Mouse (Mus musculus): ENCODE data around the gene Myt1l. TPM values are rescaled to one million over a fixed set of nuclear protein-coding genes. Genes with fewer than 3 reads are reported as not detected.
A peak's percentile ranks its signal among the peaks of the same experiment; 100 is the strongest.

Myt1l gene
- total and polyA plus RNA-seq, 2 experiments = not detected

DNA sequence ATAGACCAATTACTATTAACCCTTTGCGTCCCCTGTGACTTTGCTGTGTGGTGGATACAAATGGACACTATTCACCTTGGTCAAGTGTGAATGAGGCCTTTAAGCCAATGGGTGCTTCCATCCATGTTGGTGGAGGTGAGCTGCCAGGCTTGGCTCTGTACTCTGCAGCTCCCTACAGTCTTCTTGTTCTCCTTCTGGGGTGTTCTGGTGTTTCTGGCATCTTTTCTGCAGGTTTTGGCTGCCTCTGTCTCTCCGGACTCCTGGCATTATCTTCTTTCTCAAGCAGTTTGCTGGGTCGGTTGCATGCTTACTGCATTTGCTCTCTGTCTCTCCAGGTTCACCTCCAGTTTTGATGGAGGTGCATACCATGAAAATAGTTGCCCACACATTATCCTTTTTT, 416.5 kb downstream of the Myt1l start:
- no peak overlapping the region for H3K9ac ChIP-seq (ENCODE audit: low read depth, low read length)
- no peak overlapping the region for H3K4me3 ChIP-seq (ENCODE audit: insufficient read depth, low read depth, low read length)
- no peaks in the 10 kb centered on the region for H3K79me2 ChIP-seq (ENCODE audit: control insufficient read depth, insufficient read depth, low read length)
- no peaks in the 10 kb centered on the region for H3K27me3 ChIP-seq (ENCODE audit: control insufficient read depth, insufficient read depth, low read length)
- no peak for TF ChIP-seq CTCF (IDR thresholded peaks at IDR 0.05; ENCODE audit: low read depth, low read length)
- TF ChIP-seq POLR2A (IDR thresholded peaks at IDR 0.05; ENCODE audit: extremely low read depth, insufficient read depth, low read length) = no peak
- peaks cover 2% of the 10 kb centered on the region for H3K4me1 ChIP-seq (ENCODE audit: control insufficient read depth, insufficient read depth, low read length)
- H3K36me3 ChIP-seq (ENCODE audit: control insufficient read depth, insufficient read depth, low read length) = no peaks in the 10 kb centered on the region
- no peak for DNase-seq (ENCODE audit: extremely low read depth, low read depth, low spot score)
- 73% methylated on average over 3 of the region's 3 CpGs for WGBS
- peak overlapping the region; percentile 7; the same call in 1 of the 2 replicates for H3K27ac ChIP-seq (replicated peaks; ENCODE audit: insufficient read depth, low read depth, low read length)

DNA sequence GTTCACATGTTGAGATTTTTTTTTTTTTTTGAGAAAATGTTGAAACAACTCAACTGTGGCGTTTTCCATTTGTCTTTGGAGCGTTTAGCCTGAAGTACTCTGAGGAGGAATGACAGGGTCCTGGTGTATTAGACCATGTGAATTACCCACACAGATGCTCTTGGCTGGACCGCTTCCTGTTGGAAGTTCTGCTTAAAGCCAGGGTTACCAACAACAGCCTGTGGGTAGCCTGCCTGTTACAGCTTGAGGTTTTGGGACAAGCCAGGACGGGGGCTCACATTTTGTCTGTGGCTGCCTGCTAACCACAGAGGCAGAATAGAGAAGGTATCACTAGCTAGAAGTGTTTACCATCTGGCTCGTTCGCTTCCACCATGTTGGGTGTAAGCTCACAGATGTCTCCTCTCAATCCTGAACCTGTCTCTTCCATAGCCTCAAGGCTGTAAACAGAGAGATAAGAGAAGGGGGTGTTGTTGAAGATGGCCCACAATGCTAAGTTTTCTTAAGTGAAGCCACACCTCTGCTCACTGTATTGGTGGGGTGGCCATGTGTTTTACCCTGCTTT, 417.1 kb downstream of the Myt1l start:
- WGBS = 79% methylated on average over 6 of the region's 6 CpGs
- no peak for TF ChIP-seq CTCF (IDR thresholded peaks at IDR 0.05; ENCODE audit: low read depth, low read length)
- TF ChIP-seq POLR2A (IDR thresholded peaks at IDR 0.05; ENCODE audit: extremely low read depth, insufficient read depth, low read length) = no peak
- H3K4me1 ChIP-seq (ENCODE audit: control insufficient read depth, insufficient read depth, low read length) = peaks cover 2% of the 10 kb centered on the region

DNA sequence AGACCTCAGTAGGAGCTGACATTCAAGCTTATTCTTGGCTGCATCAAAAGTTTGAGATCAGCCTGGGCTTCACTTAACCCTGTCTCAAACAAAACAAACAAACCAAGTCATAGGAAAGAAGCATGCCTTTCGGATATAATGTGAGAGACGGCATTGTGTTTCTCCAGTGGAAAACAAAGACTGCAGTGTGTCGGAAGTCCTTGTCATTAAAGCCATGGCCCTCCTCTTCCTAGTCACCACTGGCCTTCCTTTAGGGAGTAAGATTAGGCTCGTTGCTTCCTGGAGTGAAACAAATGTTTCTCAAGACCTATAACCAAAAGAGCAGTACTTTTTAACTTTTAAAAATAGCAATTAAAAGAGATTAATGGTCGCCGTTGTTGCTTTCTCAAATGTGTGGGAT, 422.9 kb downstream of the Myt1l start:
- Histone ChIP-seq H3K27ac (replicated peaks; ENCODE audit: insufficient read depth, low read depth, low read length) (peak overlapping the region; percentile 89), H3K36me3 (ENCODE audit: control insufficient read depth, insufficient read depth, low read length) (no peaks in the 10 kb centered on the region)
- 62% methylated on average over 6 of the region's 6 CpGs for WGBS

More for the DNA sequence above, 417.1 kb downstream of the Myt1l start:
- no peak for DNase-seq (ENCODE audit: extremely low read depth, low read depth, low spot score)
- Histone ChIP-seq H3K27ac (replicated peaks; ENCODE audit: insufficient read depth, low read depth, low read length) (peak overlapping the region; percentile 51; the same call in 1 of the 2 replicates), H3K79me2 (ENCODE audit: control insufficient read depth, insufficient read depth, low read length) (no peaks in the 10 kb centered on the region; the same call in 1 of the 2 replicates), H3K4me3 (ENCODE audit: insufficient read depth, low read depth, low read length) (no peak overlapping the region), H3K36me3 (ENCODE audit: control insufficient read depth, insufficient read depth, low read length) (no peaks in the 10 kb centered on the region), H3K9ac (ENCODE audit: low read depth, low read length) (no peak overlapping the region), H3K27me3 (ENCODE audit: control insufficient read depth, insufficient read depth, low read length) (no peaks in the 10 kb centered on the region)

DNA sequence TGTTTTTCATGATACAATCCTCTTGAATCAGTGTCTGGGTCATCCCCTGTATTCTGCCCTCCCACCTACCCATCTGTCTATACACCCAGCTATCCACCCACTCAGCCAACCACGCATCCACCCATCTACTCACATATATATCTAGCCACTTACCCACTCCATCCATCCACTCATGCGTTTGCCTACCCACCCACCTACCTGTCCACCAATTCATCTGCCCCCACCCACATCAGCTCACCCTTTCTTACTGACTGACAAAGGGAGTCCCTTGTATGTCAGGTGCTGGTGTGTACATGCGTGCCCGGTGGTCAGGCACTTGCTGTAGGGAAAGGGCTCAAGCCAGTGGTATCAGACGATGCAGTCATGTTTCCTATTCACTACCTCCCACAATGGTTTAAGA, 423.3 kb downstream of the Myt1l start:
- H3K27ac ChIP-seq (replicated peaks; ENCODE audit: insufficient read depth, low read depth, low read length) = peak overlapping the region; percentile 23
- H3K4me1 ChIP-seq (ENCODE audit: control insufficient read depth, insufficient read depth, low read length) = peaks cover 4% of the 10 kb centered on the region
- H3K36me3 ChIP-seq (ENCODE audit: control insufficient read depth, insufficient read depth, low read length) = no peaks in the 10 kb centered on the region
- no peak overlapping the region for H3K4me3 ChIP-seq (ENCODE audit: insufficient read depth, low read depth, low read length)
- H3K9ac ChIP-seq (ENCODE audit: low read depth, low read length) = no peak overlapping the region
- no peaks in the 10 kb centered on the region; the same call in 1 of the 2 replicates for H3K79me2 ChIP-seq (ENCODE audit: control insufficient read depth, insufficient read depth, low read length)
- H3K27me3 ChIP-seq (ENCODE audit: control insufficient read depth, insufficient read depth, low read length) = no peaks in the 10 kb centered on the region
- 74% methylated on average over 5 of the region's 5 CpGs for WGBS
- no peak for DNase-seq (ENCODE audit: extremely low read depth, low read depth, low spot score)
- TF ChIP-seq CTCF (IDR thresholded peaks at IDR 0.05; ENCODE audit: low read depth, low read length) = no peak
- TF ChIP-seq POLR2A (IDR thresholded peaks at IDR 0.05; ENCODE audit: extremely low read depth, insufficient read depth, low read length) = no peak

More for the DNA sequence above, 422.9 kb downstream of the Myt1l start:
- no peak overlapping the region for H3K4me3 ChIP-seq (ENCODE audit: insufficient read depth, low read depth, low read length)
- peaks cover 4% of the 10 kb centered on the region for H3K4me1 ChIP-seq (ENCODE audit: control insufficient read depth, insufficient read depth, low read length)
- H3K9ac ChIP-seq (ENCODE audit: low read depth, low read length) = no peak overlapping the region
- no peak for DNase-seq (ENCODE audit: extremely low read depth, low read depth, low spot score)
- H3K27me3 ChIP-seq (ENCODE audit: control insufficient read depth, insufficient read depth, low read length) = no peaks in the 10 kb centered on the region
- H3K79me2 ChIP-seq (ENCODE audit: control insufficient read depth, insufficient read depth, low read length) = no peaks in the 10 kb centered on the region; the same call in 1 of the 2 replicates
- no peak for TF ChIP-seq POLR2A (IDR thresholded peaks at IDR 0.05; ENCODE audit: extremely low read depth, insufficient read depth, low read length)
- TF ChIP-seq CTCF (IDR thresholded peaks at IDR 0.05; ENCODE audit: low read depth, low read length) = no peak

DNA sequence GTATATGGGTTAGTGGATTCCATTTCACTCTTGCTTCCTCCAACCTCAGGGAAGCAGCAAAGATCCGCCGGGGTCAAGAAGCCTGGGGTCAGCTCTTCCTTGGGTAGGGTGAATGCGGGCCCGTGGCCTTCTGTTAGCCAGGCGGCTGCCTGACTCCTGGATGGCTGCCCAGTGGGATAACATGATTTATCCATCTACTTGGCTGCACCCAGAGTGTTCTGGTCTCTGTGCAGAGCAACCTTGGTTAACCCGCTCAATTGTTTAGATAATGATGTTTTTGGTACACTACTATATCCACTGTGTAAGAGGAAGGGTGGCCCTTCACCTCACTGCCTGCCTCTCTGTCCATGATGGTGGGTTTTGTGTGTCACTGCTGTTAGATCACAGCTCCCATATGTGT, 423.9 kb downstream of the Myt1l start:
- Histone ChIP-seq H3K9ac (ENCODE audit: low read depth, low read length) (no peak overlapping the region), H3K27ac (replicated peaks; ENCODE audit: insufficient read depth, low read depth, low read length) (peak overlapping the region; percentile 42), H3K79me2 (ENCODE audit: control insufficient read depth, insufficient read depth, low read length) (no peaks in the 10 kb centered on the region; the same call in 1 of the 2 replicates), H3K4me3 (ENCODE audit: insufficient read depth, low read depth, low read length) (no peak overlapping the region), H3K4me1 (ENCODE audit: control insufficient read depth, insufficient read depth, low read length) (peaks cover 4% of the 10 kb centered on the region), H3K36me3 (ENCODE audit: control insufficient read depth, insufficient read depth, low read length) (no peaks in the 10 kb centered on the region), H3K27me3 (ENCODE audit: control insufficient read depth, insufficient read depth, low read length) (no peaks in the 10 kb centered on the region)
- TF ChIP-seq CTCF (IDR thresholded peaks at IDR 0.05; ENCODE audit: low read depth, low read length) (no peak), POLR2A (IDR thresholded peaks at IDR 0.05; ENCODE audit: extremely low read depth, insufficient read depth, low read length) (no peak)
- 60% methylated on average over 6 of the region's 6 CpGs for WGBS
- DNase-seq (ENCODE audit: extremely low read depth, low read depth, low spot score) = peak; percentile 33

DNA sequence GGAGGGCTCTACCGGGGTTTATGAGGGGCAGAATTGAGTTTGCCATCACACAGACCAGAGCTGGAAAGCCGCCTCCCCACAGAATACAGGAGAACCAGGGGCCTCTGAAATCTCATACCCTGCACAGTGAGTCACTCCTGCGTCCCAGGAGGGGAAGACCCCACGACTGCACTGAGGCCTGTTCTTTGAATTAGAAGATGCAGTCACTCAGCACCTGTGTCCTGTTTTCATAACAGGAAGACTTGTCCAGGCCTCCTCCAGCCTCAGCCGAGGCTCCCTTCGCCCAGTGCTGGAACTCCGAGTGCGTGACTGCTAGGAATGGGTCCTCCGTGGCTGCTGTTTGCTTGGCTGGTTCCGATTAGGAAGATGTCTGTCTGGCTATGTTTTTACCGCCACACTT, 425.8 kb downstream of the Myt1l start:
- TF ChIP-seq POLR2A (IDR thresholded peaks at IDR 0.05; ENCODE audit: extremely low read depth, insufficient read depth, low read length) (no peak), CTCF (IDR thresholded peaks at IDR 0.05; ENCODE audit: low read depth, low read length) (no peak)
- Histone ChIP-seq H3K79me2 (ENCODE audit: control insufficient read depth, insufficient read depth, low read length) (no peaks in the 10 kb centered on the region; the same call in 1 of the 2 replicates), H3K9ac (ENCODE audit: low read depth, low read length) (no peak overlapping the region), H3K27me3 (ENCODE audit: control insufficient read depth, insufficient read depth, low read length) (no peaks in the 10 kb centered on the region), H3K36me3 (ENCODE audit: control insufficient read depth, insufficient read depth, low read length) (no peaks in the 10 kb centered on the region), H3K4me1 (ENCODE audit: control insufficient read depth, insufficient read depth, low read length) (peaks cover 4% of the 10 kb centered on the region), H3K27ac (replicated peaks; ENCODE audit: insufficient read depth, low read depth, low read length) (peak overlapping the region; percentile 12), H3K4me3 (ENCODE audit: insufficient read depth, low read depth, low read length) (no peak overlapping the region)
- no peak for DNase-seq (ENCODE audit: extremely low read depth, low read depth, low spot score)
- 65% methylated on average over 11 of the region's 11 CpGs for WGBS

Measured in liver, adult 2 months (tissue).